Mouse (Mus musculus) A20 (cell line): ENCODE results near the gene Fam161a.

ENCODE experiments used
- DNase-seq: peaks from one replicate; pipeline ENCODE4 v3.0.0-alpha.2; 2011; ENCODE audit warnings: low read depth, low spot score

Gene Fam161a

GRCm38 (mm10) chr11:22990393-22991126, 16.8 kb upstream of the Fam161a start, which contains the start of gene Cct4:
Cct4 (plus strand) TSS chr11:22990519.
- peak; percentile 95 for DNase-seq

- no peak for DNase-seq
Measured at GRCm38 (mm10) chr11:22991218-22991835, 16.0 kb upstream of the Fam161a start.

- no peak for DNase-seq
Measured at GRCm38 (mm10) chr11:22994271-22994670, 13.1 kb upstream of the Fam161a start.

- DNase-seq: no peak
Measured at GRCm38 (mm10) chr11:22995461-22995860, 11.9 kb upstream of the Fam161a start.

- DNase-seq: no peak
Measured at GRCm38 (mm10) chr11:22998308-22998707, 9.0 kb upstream of the Fam161a start.

GRCm38 (mm10) chr11:23005276-23005675, 2.1 kb upstream of the Fam161a start:
- no peak for DNase-seq

- DNase-seq: no peak
Measured at GRCm38 (mm10) chr11:23007166-23007480, 208 bp upstream of the Fam161a start.

GRCm38 (mm10) chr11:23008181-23008823, 971 bp downstream of the Fam161a start:
- DNase-seq: peak; percentile 93

- no peak for DNase-seq
Measured at GRCm38 (mm10) chr11:23008824-23009200, 1.5 kb downstream of the Fam161a start.

GRCm38 (mm10) chr11:23013096-23013495, 5.8 kb downstream of the Fam161a start:
- no peak for DNase-seq

GRCm38 (mm10) chr11:23013580-23014294, 6.4 kb downstream of the Fam161a start:
- DNase-seq: peak; percentile 51

GRCm38 (mm10) chr11:23014996-23015395, 7.7 kb downstream of the Fam161a start:
- DNase-seq: no peak

GRCm38 (mm10) chr11:23017943-23018342, 10.6 kb downstream of the Fam161a start:
- DNase-seq: no peak

GRCm38 (mm10) chr11:23020116-23020770, 12.9 kb downstream of the Fam161a start:
- no peak for DNase-seq

GRCm38 (mm10) chr11:23020841-23021240, 13.5 kb downstream of the Fam161a start:
- no peak for DNase-seq

- peak; percentile 16 for DNase-seq
Measured at GRCm38 (mm10) chr11:23023155-23023554, 15.8 kb downstream of the Fam161a start.

- no peak for DNase-seq
Measured at GRCm38 (mm10) chr11:23024169-23024568, 16.8 kb downstream of the Fam161a start.

GRCm38 (mm10) chr11:23028957-23029356, 21.6 kb downstream of the Fam161a start:
- DNase-seq: no peak

- DNase-seq: no peak
Measured at GRCm38 (mm10) chr11:23029399-23029798, 22.1 kb downstream of the Fam161a start.

- DNase-seq: no peak
Measured at GRCm38 (mm10) chr11:23047252-23047651, 39.9 kb downstream of the Fam161a start.

GRCm38 (mm10) chr11:23047663-23048582, 40.6 kb downstream of the Fam161a start:
- no peak for DNase-seq
